Mouse (Mus musculus) spleen, postnatal 14 days (tissue): ENCODE measurements around the gene Cacna1e.
A peak's percentile ranks its signal among the peaks of the same experiment; 100 is the strongest.

Source experiments
- DNase-seq, 2 experiments: peaks; one replicate each; pipeline ENCODE4 v3.0.0; 2021 to 2022; ENCODE audit warnings: low spot score in 2 of 2

Gene Cacna1e

DNA sequence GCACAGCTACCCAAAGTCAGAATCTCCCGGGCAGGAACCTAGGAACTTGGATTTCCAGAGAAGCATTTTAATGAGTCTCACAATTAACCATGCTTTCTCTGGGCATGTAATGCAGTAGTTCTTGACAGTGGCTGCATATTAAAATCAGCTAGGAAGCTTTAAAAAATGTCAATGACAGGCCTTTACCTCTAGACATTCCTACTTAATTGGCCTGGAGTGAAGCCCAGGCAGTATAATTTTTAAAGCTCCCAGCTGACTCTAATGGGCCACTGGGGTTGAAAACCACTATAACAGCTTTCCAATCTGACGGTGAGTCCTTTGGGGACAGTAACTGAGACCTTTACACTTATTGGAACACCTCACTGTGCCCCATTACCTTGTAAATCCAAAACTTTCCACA, 251.4 kb downstream of the Cacna1e start:
- no peak for DNase-seq

DNA sequence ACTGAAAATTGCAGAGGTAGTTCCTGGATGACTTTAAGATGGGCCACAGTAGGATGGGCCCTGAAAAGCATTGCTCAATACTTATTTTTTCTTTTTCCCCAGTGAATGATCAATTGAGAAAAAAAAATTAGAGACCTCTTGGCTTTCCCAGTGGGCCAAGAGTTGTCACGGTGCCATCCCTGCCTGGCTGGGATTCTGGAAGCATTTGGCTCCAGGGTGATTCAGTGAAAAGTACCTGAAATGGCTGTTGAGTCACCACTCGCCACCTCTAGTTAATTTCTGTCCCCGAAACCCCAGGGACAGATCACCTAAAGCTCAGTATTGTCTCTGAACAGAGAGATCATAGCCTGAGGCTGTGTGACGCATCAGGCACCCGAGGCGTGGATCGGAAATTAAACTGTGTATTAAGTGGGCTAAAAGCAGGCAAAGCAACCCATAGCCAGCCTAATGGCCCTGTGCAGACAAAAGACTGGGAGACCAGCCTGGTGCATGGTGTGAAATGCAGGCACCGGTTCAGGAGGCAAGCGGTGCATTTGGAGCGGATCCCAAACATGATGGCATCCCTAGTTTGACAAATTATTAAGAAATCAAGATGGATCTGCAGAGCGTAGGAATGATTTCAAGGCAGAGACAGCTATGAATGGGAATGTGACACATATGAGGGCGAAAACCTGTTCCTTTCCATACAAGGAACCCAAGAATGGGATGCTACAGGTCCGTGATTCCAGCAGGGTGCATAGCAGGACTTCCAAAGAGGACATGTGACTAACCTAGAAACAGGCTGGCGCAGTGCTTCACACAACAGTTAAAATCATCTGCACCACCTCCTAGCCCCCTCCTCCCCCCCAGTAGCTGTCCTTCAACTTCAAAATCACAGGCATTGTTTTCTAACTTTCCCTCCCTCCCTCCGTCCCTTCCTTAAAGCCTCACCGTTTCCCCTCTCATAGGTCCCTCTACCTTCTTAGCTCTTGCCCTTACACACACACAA, 261.3 kb downstream of the Cacna1e start:
- no peak for DNase-seq

DNA sequence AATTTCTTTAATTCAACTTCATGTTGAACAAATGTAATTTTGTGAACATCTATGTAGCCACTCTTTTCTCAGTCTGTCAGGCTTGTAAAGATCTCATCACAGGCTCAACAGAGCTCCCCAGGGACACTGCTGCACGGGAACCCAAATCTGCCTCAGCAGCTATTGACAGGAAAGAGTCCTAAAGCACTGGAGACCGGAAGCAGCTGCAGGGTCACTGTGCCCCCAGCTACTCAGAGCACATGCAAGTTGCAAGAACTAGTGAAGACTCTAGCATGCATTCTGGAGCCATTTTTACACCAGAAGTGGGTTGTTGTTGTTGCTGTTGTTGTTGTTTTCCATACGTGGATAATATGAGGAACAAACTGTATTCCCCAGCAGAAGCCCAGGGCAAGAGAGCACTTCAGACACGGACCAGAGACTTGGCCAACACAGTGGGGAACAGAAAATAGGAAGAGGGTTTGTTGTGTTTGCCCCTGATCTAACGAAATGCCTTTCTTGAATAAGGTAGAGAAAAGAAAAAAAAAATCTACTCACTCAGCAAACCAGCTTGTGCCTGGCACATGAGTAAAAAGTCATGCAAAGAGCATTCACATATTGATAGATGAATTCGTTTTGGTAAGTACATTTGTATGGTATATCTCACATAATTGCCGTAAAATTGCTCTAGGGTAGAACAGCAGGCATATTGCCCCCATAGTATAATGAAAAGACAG, 266.4 kb downstream of the Cacna1e start:
- DNase-seq, result peak in 1 of 2 experiments; percentile 35

GRCm38 (mm10) chr1:154615759-154616158, 268.5 kb downstream of the Cacna1e start:
- DNase-seq, result no peak

- DNase-seq, result no peak
Measured at GRCm38 (mm10) chr1:154608516-154608915, 275.8 kb downstream of the Cacna1e start.

- DNase-seq, result no peak
Measured at GRCm38 (mm10) chr1:154607406-154607805, 276.9 kb downstream of the Cacna1e start.

DNA sequence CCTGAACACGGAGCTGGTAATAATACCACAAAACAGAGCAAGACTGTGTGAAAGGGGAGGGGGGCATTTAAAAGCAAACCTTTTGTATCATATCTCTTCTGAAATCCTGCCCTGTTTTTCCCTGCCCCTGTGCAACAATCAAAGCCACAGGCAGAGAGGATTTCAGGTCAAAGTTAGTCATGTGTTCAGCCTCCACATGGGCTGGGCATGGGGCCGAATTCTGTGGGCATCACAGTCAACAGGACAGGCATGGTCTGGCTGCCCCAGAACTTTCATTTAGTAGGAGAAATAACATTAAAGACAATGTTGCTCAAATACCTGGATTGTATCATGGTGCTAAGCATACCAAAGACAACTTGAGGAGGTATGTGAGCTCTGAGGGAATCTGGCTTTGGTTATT, 278.7 kb downstream of the Cacna1e start:
- DNase-seq, result no peak

- DNase-seq, result no peak
Measured at GRCm38 (mm10) chr1:154603781-154604180, 280.5 kb downstream of the Cacna1e start.

GRCm38 (mm10) chr1:154602531-154602930, 281.8 kb downstream of the Cacna1e start:
- DNase-seq, result no peak

DNA sequence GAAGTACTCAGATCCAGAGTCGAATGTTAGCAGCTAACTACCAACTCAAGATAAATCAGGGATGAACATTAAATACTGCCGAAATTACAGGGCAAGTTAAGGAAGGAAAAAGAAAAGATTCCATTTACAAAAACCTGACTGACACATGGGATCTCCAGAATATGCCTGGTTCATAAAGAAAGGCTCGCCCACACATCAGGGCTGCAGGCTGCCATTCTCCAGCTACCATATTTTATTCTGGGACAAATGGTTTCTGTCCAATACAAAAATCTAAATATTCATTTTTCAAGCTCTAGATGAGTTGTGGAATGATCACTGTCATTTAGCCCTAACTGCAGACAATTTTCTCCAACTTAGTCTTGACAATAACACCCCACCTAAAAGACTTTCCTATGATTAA, 301.8 kb downstream of the Cacna1e start:
- no peak for DNase-seq

- no peak for DNase-seq
Measured at GRCm38 (mm10) chr1:154579929-154580328, 304.4 kb downstream of the Cacna1e start.

- DNase-seq, result no peak
Measured at GRCm38 (mm10) chr1:154578748-154579147, 305.6 kb downstream of the Cacna1e start.

- DNase-seq, result no peak
Measured at GRCm38 (mm10) chr1:154576418-154576817, 307.9 kb downstream of the Cacna1e start.

- DNase-seq, result no peak
Measured at GRCm38 (mm10) chr1:154566026-154566425, 318.3 kb downstream of the Cacna1e start.

- no peak for DNase-seq
Measured at GRCm38 (mm10) chr1:154555811-154556210, 328.5 kb downstream of the Cacna1e start.

GRCm38 (mm10) chr1:154553132-154553531, 331.2 kb downstream of the Cacna1e start:
- DNase-seq, result no peak

- DNase-seq, result no peak
Measured at GRCm38 (mm10) chr1:154537445-154537844, 346.9 kb downstream of the Cacna1e start.

DNA sequence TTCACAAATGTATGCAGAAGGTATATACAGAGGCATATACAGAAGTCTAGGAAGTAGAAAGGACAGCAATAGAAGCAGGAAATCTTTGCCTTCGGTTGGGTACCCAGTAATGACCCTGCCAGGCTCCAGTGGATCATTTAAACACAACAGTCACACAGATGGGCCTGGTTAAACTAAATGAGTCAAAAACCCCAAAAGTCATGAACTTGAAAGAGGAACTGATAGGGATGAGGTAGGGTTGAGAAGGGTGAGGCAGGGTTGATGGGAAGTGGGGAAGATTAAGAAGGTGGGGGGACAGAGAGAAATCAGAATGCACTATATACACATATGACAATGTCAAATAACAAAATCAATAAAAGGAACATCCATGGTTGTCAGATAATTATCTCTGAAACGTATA, 347.5 kb downstream of the Cacna1e start:
- no peak for DNase-seq

DNA sequence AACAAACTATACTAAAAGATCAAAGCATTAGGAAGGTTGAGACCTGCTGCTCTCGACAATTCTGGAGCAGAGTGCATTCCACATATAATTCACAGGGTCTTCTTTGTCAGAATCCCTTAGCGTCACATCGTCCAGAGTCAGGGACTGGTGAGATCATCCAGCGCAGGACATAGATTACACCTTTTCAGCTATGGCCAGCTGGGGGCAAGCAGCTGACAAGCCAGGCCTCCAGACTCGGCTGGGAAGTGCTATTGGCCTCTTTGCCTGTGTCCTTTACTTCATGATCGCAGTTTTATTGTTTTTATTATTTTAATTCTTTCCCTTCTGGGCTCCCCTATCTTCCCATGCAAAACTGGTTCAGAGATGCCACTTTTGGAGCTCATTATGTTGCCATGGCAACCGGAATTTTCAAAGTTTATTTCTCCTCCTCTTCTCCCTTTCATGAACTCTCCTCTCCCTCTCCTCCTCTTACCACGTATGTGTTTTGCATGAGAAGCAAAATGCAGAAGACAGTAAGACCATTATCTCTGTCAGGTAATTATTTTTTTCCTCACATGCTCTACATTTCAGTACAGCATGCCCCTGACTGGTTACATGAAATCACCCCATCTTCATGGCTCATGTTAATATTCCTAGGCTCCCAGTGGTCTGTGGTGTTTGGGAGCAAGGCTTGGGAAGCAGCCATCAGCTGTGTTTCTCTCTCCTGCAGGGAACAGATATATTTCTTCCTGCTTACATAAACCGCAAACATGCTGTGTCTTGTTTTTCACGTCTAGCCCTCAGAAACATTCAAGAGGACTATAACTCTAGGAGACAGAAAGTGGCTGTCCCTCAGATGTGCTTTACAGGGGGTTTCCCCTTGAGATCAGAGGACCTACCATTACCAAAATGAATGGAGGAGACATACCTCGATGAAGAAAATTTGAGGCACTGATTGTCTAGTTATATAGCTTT, 351.0 kb downstream of the Cacna1e start:
- DNase-seq, result no peak

GRCm38 (mm10) chr1:154529666-154530065, 354.6 kb downstream of the Cacna1e start:
- no peak for DNase-seq

- DNase-seq, result no peak
Measured at GRCm38 (mm10) chr1:154528803-154529202, 355.5 kb downstream of the Cacna1e start.

GRCm38 (mm10) chr1:154520715-154521114, 363.6 kb downstream of the Cacna1e start:
- no peak for DNase-seq
